Mouse (Mus musculus): ENCODE data around the gene St5. TPM values are rescaled to one million over a fixed set of nuclear protein-coding genes. Genes with fewer than 3 reads are reported as not detected.
A peak's percentile ranks its signal among the peaks of the same experiment; 100 is the strongest.

The St5 gene
- total RNA-seq, 2 experiments from 2014 or later: 43.5 to 47.8 TPM

DNA sequence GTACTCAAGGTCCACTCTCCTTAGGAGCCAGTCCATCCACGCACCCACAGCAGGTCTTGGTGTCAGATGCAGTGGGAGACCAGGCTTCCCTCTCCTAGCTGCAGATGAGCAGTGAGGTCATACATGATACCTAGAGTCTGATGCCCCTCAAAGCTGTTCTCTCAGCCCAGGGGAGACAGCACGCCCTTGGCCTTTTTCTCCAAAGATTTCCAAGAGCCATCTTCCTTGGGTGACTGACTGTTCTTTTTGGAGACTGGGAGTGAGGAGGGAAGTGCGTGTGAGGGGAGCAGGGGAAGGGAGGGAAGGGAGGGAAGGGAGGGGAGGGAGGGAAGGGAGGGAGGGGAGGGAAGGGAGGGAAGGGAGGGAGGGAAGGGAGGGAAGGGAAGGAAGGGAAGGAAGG lies 90.4 kb downstream of the St5 start:
- DNase-seq (ENCODE audit: low spot score in 2 of 2): no peak

DNA sequence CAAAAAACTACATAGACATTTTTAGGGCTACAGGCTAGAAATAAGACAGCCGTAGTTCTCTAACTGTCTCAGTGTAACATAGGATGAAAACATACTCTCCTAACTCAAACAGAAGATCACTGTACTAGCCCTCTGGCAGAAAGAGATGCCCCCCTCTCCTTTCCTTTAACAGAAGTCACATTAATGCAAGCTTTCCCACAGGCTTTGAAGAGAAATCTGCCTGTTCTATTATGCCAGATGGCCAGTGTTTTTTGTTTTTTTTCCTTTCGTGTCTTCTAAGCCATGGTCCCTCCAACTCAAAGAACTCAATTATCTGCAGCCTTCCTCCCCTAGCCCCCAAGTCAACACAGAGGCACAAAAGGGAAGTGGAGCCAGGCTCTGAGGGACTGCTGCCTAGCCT lies 90.9 kb downstream of the St5 start:
- DNase-seq (ENCODE audit: low spot score in 2 of 2): peak; percentile 23 to 68

DNA sequence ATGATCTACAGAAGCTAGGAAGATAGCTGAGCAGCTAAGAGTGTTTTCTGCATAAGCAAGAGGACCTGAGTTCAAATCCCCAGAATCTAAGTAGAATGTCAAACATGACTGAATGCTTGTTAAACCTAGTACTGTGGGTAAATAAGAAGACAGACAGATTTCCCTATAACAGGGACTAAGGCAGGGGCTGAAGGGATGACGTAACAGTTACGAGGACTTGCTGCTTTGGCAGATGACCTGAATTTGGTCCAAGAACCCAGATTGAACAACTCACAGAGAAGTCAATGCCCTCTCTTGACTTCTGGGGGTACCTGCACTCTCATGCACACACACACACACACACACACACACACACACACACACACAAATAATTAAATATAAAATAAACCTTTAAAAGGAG lies 93.1 kb downstream of the St5 start:
- DNase-seq (ENCODE audit: low spot score in 2 of 2): no peak

DNA sequence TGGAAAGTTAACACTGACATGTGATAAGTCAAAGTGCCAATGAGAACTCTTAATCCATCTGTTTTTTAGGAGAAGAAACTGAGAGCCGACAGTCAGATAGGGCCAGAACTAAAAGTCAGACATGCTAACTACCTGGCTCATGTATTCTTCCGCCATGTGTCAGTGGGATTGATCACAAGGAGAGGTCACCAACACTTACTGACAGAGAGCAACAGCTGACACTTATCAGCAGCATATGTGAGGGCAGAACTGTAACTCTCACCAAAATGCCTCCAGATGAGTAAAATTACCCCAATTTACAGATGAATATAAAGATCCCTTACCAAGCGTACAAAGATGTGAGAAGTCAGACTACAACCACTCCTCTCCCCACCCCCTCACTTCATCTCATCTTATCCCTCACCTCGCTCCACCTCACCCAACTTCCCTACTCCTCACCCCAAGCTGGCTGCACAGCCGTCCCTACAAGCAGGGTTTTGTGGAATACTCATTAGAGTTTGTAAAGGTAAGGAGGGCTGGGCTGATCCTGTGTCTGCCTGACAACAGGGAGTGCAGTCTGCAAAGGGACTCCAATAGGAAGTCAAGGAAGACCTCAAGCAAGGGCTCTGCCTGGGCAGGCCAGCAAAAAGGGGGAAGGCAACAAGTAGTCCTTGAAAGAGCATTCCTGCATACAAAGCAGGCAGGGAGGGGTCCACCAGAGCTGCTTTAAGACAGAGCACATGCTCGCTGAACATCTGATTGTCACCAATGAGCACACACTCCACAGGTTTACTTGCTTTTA lies 93.7 kb downstream of the St5 start:
- no peak for DNase-seq (ENCODE audit: low spot score in 2 of 2)

DNA sequence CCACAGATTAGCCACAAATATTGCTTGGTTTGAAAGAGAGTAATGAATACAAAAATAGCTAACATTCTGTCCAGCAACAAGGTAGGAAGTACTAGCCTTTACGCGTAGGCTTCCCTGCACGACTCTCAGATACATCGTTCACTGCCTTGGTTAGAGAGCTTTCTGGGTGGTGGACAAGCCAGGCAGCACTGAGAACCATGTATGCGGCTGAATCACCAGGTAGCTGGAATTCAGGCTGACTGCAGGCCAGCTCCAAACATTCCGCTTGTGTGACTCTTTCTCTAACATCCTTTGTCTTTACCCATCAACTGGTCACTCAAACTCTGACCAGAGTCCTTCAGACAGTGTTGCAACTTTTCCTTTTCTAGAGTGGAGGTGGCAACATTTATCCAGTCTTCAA lies 94.6 kb downstream of the St5 start:
- DNase-seq (ENCODE audit: low spot score in 2 of 2): no peak

DNA sequence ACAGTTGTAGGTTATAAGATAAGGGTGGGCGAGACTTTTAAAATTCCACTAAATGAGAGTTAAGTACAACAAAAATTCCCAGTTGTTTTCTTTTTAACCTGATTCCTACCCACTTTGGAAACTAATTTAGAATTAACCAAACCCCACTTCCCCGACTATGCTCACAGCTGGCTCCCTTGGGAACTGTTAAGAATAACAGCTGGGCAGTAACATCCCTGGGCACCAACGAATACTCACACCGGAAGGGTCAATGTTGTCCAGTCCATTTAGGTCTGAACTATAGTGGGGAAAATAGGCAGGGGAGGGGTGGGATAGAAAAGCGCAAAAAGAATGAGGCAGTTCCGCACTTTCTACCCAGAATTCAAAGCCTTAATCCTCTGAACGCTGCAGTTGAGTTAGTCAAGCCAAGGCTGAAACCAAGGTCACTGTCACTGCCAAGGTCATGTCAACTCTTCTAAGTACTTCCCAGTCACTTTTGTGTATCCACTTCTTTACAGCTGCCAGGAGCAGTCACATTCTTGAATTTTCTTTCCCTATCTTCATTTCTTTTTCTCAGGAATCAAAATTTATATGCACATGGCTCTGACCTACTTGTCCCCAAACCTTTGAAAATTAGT lies 96.3 kb downstream of the St5 start:
- no peak for DNase-seq (ENCODE audit: low spot score in 2 of 2)

DNA sequence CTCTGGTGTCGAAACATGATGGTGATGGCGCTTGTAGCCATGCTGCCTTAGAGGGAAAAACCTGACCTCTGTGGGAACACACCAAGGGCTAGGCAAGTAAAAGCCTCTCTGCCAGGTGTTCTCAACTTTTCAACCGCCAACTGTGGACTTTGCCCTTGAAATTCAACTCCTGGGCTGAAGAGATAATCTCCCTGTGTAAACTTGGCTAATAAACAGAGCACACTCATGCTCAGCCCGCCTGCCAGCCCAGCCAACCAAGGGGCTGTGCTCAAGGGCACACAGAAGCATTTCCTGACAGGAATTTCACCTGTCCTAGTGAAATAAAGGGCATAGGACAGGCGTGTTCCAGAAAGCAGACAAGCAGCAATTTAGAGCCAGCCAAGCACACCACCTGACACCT lies 100.8 kb downstream of the St5 start:
- no peak for DNase-seq (ENCODE audit: low spot score in 2 of 2)

DNA sequence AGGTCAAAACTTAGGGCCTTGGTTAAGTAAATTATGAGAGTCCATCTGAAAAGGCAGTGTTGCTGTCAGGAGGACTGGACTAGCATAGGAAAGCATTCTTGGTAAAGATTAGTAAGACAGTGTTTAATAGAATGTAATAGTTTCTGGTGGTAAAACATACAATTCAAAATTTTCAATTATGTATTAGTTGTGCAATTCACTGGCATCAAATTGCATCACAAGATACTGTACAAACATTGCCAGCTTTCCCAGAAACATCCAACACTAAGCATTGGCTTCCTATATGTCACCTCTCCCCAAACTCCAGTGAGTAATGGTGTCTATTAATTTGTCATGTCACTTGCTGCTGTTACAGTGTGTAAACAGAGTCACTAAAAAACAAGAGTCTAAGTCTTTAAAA lies 101.4 kb downstream of the St5 start:
- DNase-seq (ENCODE audit: low spot score in 2 of 2): no peak

DNA sequence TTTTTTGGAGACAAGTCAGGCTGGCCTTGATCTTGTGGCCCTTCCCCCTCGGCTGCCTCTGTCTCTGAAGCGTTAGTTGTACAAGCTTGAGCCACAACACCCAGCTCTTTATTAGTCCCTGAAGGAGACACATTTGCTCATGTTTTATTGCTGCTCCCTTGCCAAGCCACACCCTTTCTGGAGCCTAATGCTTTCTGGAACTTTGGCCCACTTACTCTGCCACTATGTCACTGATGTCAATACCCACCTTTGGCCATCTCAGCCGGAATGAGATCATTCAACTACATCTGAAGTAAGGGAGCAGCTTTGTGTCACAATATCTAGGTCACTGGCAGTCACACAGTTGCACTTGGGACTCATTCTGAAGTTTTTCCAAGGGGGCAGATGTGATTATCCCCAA lies 102.7 kb downstream of the St5 start:
- DNase-seq (ENCODE audit: low spot score in 2 of 2): no peak

DNA sequence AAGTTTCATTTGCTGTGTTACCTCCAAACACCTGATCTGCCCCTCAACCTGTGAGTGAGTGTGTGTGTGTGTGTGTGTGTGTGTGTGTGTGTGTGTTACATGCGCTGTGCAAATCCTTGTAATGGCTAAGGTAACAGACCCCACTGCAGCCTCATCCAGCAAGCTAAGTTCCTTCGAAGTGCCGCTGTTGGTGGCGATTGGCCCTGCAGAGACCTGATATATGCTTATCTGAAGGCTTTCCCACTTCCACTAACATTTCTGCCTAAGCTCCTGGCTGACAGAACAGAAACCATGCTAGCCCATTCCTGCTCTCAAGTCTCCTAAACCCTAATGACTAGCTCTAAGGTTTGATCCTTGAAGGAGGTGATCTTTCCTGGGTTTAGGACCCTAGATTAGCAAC lies 103.4 kb downstream of the St5 start:
- no peak for DNase-seq (ENCODE audit: low spot score in 2 of 2)

DNA sequence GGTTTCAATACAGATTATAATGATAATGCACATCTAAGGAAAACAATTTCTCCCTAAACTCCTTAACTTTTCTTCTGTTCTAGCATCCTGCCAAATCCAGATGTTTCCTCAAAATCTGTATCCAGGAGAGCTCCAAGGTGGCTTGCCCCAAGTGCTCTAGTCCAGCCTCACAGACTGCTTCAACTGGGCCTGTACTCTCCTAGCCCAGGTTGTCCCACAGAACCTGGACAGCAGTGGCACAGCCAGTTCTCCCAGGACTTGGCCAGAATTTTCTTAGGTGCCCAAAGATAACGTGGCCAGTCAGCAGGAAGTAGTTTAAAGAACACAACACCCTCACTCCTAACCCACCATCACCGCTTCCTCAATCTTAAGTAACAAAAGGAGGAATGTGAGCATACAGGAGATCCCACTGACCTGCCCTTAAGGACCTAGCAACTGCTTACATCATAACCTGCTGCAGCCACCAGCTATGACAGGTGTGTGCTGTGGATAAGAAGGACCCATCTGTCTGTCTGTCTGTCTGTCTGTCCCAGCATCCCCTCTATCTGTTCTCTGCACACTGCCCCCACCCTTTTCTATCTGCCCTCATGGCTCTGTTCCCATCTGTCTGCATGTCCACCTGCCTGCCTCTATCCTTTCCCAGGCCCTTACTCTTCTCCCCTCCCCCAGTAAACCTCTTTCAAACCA lies 108.4 kb downstream of the St5 start:
- no peak for DNase-seq (ENCODE audit: low spot score in 2 of 2)

DNA sequence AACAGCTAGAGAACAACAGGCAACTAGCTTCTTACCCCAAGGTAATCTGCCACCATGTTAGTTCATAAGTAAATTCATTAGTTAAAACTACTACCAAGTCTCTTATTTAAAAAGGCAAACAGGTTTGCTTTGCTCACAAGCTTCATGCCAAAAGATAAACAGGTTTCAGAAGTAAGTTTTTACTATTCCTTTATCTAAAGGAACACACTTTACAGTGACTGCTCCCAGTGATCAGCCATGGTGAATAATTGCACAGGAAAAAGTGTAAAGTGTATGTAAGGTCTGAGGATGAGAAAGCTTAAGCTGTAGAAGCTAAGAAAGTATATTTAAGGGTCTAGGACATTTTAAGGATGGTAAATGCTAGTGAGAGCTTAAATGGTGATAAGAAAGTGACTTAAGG lies 109.4 kb downstream of the St5 start:
- no peak for DNase-seq (ENCODE audit: low spot score in 2 of 2)

DNA sequence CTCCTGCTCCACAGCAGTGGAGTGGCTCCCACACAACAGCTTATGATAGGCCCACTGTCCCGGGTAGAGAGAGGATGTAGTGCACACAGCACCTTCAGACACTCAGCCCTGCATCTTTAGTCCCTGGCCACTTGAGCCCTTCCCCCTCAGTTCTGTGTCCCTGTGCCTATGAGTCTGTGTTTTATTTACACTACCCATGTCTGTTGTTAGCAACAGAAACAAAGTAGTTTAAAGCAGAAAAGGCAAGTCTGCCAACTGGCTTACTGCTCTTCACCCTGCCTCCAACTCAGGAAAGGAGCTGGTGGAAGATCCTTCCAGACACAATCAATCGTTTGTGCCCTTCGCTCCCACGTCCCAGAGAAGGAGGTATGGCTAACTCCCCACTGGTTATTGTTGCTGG lies 111.2 kb downstream of the St5 start:
- DNase-seq (ENCODE audit: low spot score in 2 of 2): no peak

DNA sequence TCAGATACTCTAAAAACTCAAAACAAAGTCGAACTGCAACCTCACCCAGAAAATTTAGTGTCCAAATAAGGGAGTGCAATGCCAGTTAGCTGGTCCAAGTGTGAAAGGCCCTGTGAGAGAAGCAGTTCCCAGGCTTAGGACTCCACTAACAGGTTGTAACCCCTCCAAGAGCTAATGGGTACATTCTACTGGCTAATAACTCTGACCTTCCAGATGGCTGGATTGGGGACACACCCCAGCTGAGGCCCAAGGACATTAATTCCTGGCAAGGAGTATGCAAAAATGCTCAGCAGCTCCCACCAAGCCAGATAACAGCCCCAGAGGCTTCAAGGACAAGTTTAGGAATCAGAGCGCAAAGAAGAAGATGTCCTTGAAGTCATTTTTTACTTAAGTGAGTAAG lies 112.8 kb downstream of the St5 start:
- DNase-seq (ENCODE audit: low spot score in 2 of 2): no peak

DNA sequence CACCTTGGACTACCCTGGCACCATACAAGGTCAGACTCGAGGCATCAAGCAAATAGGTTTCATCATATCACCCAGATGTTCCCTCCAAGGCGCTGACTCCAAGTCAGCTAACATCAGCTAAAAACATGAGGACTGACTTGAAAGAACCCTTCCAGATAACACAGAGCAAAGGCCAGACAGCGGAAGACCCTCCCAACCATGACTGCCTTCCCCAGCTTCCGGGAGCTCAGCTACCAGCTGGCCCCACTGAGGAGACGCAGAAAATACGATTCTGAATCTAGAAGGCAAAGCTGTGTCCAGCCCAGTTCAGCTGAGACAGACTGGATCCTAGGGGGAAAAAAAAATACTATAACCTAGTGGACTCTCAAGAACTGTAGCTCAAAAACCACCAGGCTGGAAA lies 114.4 kb downstream of the St5 start:
- no peak for DNase-seq (ENCODE audit: low spot score in 2 of 2)

DNA sequence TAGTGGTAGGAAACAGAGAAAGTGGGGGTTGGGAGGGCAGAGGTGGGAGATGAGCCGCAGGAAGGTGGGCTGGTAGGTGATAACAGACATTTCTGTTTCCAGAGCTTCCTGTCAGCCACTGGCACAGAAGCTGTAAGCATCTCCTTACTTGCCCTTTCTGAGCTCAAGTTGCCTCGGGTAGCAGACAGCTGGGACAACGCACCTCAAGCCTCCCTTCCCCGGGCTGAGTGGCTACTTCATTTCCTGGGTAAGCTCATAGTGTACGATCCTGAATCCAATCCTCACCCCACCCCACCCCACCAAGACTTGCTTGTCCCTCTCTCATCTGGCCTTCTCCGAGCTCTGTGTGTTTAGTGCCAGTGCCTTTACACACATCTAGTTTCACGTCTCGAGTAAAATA lies 115.3 kb downstream of the St5 start:
- DNase-seq (ENCODE audit: low spot score in 2 of 2): no peak

DNA sequence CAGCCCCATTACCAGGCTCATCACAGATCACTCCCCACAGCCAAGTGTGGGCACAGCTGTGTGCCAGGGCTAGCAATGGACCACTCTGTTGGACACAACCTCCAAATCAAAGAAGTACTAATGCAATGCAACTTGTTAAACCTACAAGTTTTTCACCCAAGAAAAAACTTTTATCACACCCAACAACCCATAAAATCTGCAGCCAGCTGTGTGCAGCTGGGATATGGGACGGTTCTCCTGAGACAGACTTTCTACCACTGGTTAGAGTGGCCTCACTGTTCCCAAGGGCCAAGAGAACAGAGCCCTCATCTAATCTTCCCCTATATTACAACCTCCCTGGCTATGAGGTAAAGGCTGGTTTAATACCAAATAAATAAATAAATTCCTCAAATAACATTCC lies 118.9 kb downstream of the St5 start:
- DNase-seq (ENCODE audit: low spot score in 2 of 2): no peak

DNA sequence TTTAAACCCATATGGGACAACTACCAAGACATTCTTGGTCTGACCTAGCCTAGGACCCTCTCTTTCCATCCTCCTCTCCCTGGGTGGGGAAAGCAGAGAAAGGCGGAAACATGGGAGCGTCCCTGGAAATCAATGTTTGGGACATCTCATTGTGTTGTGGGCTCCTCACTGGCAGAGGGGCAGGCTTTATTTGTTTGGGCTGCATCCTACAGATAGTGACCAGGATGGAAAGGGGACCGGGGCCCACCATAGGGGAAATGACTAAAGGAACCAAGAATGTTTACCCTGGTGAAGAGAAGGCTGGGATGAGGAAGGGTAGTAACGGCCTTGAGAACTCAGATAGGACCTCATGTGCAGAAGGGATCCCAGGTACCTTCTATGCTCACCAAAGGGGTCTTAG lies 122.9 kb downstream of the St5 start:
- DNase-seq (ENCODE audit: low spot score in 2 of 2): no peak

DNA sequence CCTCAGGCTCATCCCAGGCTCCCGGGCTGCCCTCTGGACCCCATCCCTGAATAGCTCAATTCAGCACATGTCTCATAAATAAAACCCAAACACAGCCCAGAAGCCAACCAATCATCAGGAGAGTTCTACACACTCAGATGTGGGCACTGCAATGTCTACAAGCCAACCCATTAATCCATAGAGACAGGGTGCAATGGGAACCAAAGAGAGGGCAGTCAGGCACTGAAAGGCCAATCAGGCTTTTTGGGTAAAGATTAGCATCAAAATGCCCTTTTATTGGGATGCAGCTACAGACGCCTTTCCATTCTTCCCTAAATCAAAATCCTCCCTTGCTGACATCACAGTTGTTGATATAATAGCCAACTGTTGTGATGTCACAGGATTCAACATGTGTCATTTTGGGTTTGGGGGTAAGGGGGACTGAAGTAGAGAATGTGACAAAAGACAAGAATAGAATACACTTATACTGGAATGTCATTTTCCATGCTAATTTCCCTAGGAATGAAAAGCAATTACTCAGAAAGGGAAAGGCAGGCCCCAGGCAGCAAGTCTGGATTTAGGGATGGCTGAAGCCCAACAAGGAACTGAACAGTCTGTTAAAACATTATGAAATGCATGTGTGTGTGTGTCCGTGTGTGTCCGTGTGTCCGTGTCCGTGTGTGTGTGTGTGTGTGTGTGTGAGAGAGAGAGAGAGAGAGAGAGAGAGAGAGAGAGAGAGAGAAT lies 123.7 kb downstream of the St5 start:
- DNase-seq (ENCODE audit: low spot score in 2 of 2): no peak

DNA sequence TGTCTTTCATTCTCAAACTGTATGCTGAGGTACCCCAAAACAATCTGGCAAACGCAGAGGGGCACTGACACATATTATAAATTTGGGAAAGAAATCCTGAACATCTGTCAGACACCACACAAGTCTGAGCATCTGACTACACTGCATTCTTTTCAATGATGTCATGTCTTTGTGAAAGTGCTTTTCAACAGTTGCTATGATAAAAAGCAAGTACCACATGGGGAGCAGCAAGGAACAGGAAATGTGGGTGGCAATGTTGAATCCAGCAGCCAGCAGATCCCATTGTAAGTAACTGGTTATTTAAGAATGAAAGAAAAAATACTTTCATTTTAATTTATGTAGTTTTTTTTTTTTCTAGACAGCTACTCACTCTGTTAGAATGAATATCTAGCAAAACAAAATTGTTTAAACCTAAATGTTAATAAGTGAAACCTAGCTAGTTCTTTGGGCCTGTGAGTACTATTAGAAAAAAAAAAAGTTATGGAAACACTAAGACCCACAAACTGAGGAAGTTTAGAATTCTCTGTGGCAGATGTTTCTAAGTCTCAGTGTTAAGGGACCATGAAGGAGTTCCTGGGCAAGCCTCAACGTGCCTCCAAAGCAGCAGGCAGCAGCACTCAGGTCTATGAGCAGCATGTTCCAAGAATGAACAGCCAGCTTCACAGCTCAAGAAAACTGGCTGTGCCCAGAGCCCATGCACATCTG lies 124.4 kb downstream of the St5 start:
- DNase-seq (ENCODE audit: low spot score in 2 of 2): peak in 1 of 2 experiments; percentile 59

Data from layer of hippocampus, adult 18-20 months (tissue).